Mouse (Mus musculus) right cerebral cortex, postnatal 10 days (tissue): Measurements from ENCODE around the gene Zxdc.

ENCODE experiments used
- DNase-seq, 2 experiments: peaks; one replicate each; pipeline ENCODE4 v3.0.0; 2021; ENCODE audit warnings: low spot score in 2 of 2

The Zxdc gene

GRCm38 (mm10) chr6:90377708-90378107 lies 8.4 kb downstream of the Zxdc start:
- DNase-seq = no peak

- no peak for DNase-seq
These were observed 12.2 kb downstream of the Zxdc start for GRCm38 (mm10) chr6:90381465-90381864.

GRCm38 (mm10) chr6:90390629-90391028 lies 21.3 kb downstream of the Zxdc start:
- no peak for DNase-seq

- no peak for DNase-seq
These were observed 24.7 kb downstream of the Zxdc start for GRCm38 (mm10) chr6:90393948-90394347.

GRCm38 (mm10) chr6:90395751-90396150 lies 26.5 kb downstream of the Zxdc start:
- DNase-seq = no peak

GRCm38 (mm10) chr6:90397291-90397690 lies 28.0 kb downstream of the Zxdc start:
- DNase-seq = no peak

GRCm38 (mm10) chr6:90408632-90409031 lies 39.3 kb downstream of the Zxdc start:
- no peak for DNase-seq

- DNase-seq = no peak
These were observed 41.7 kb downstream of the Zxdc start for GRCm38 (mm10) chr6:90410972-90411371.

GRCm38 (mm10) chr6:90411926-90412325 lies 42.6 kb downstream of the Zxdc start:
- no peak for DNase-seq

- peak; percentile 88 to 91 for DNase-seq
These were observed 53.3 kb downstream of the Zxdc start for GRCm38 (mm10) chr6:90422565-90422964.

- DNase-seq = no peak
These were observed 56.1 kb downstream of the Zxdc start for GRCm38 (mm10) chr6:90425361-90425760.

- DNase-seq = no peak
These were observed 56.7 kb downstream of the Zxdc start for GRCm38 (mm10) chr6:90426003-90426402.

GRCm38 (mm10) chr6:90428380-90428974 lies 59.2 kb downstream of the Zxdc start, which contains the start of gene Cfap100:
TSS of gene Cfap100 (minus strand) at chr6:90428797.
- DNase-seq = peak; percentile 82 to 86

GRCm38 (mm10) chr6:90429911-90430310 lies 60.6 kb downstream of the Zxdc start:
- DNase-seq = peak in 1 of 2 experiments; percentile 38

GRCm38 (mm10) chr6:90431487-90431886 lies 62.2 kb downstream of the Zxdc start:
- DNase-seq = peak; percentile 81 to 86

GRCm38 (mm10) chr6:90434687-90435086 lies 65.4 kb downstream of the Zxdc start:
- DNase-seq = no peak

GRCm38 (mm10) chr6:90435195-90435618 lies 65.9 kb downstream of the Zxdc start:
- DNase-seq = peak; percentile 76 to 87

GRCm38 (mm10) chr6:90436192-90436907 lies 67.1 kb downstream of the Zxdc start:
- DNase-seq = no peak

GRCm38 (mm10) chr6:90437041-90437440 lies 67.7 kb downstream of the Zxdc start:
- no peak for DNase-seq

GRCm38 (mm10) chr6:90446883-90447282 lies 77.6 kb downstream of the Zxdc start:
- DNase-seq = peak; percentile 68

GRCm38 (mm10) chr6:90450179-90450578 lies 80.9 kb downstream of the Zxdc start:
- peak; percentile 72 to 88 for DNase-seq

GRCm38 (mm10) chr6:90450697-90451096 lies 81.4 kb downstream of the Zxdc start:
- peak; percentile 66 to 71 for DNase-seq

- no peak for DNase-seq
These were observed 82.2 kb downstream of the Zxdc start for GRCm38 (mm10) chr6:90451512-90451911.
